ENCODE assay signal across 12 mouse cellular contexts in genomic region chr4:47587256-47587655, GRCm38 (mm10).
A peak's percentile ranks its signal among the peaks of the same experiment; 100 is the strongest.
DNase-seq lines count a peak whose midpoint lies in the region; ATAC-seq and TF ChIP-seq lines count a peak whose summit lies in the region.
"Had no signal": no experiment of that assay in that cellular context is flagged by ENCODE, and none has a peak within 500 bp of the region (broad histone marks: within the 10 kb centered on the region; RNA-seq: fewer than 3 reads in every experiment).

No protein-coding gene starts in this region.

- H3K9me3 ChIP-seq in kidney, embryonic 14.5 days (ENCODE audit: control insufficient read depth, low read length) = no peaks in the 10 kb centered on the region
- no peaks in the 10 kb centered on the region for H3K9me3 ChIP-seq in heart, postnatal 0 days (replicated peaks; ENCODE audit: control insufficient read depth, low read length)
- H3K9me3 ChIP-seq in intestine, embryonic 16.5 days (ENCODE audit: control insufficient read depth, low read length) = no peaks in the 10 kb centered on the region
- H3K9me3 ChIP-seq in hindbrain, embryonic 16.5 days (ENCODE audit: control insufficient read depth, low read length) = no peaks in the 10 kb centered on the region
- H3K9me3 ChIP-seq: embryonic facial prominence, embryonic 12.5 days; heart, embryonic 15.5 days; liver, embryonic 12.5 days had no signal

- WGBS in kidney, embryonic 14.5 days = 50% methylated on average over 5 of the region's 5 CpGs
- WGBS in heart, postnatal 0 days = 49% methylated on average over 5 of the region's 5 CpGs
- WGBS in intestine, embryonic 16.5 days = 51% methylated on average over 5 of the region's 5 CpGs
- WGBS in hindbrain, embryonic 16.5 days = 69% methylated on average over 5 of the region's 5 CpGs

- ATAC-seq in kidney, embryonic 14.5 days (ENCODE audit: low FRiP score, low TSS enrichment) = no peak
- peak; percentile 58; the same call in 1 of the 2 replicates for ATAC-seq in heart, postnatal 0 days (ENCODE audit: insufficient read depth, low read depth)
- ATAC-seq in intestine, embryonic 16.5 days = no peak
- no peak for ATAC-seq in hindbrain, embryonic 16.5 days
- ATAC-seq: liver, embryonic 12.5 days had no signal

- no peak overlapping the region for H3K4me3 ChIP-seq in kidney, embryonic 14.5 days (ENCODE audit: low read length)
- H3K4me3 ChIP-seq in heart, postnatal 0 days (ENCODE audit: low read depth, low read length) = no peak overlapping the region
- H3K4me3 ChIP-seq in intestine, embryonic 16.5 days (ENCODE audit: low read length) = no peak overlapping the region
- no peak overlapping the region for H3K4me3 ChIP-seq in hindbrain, embryonic 16.5 days (ENCODE audit: low read length)
- H3K4me3 ChIP-seq: embryonic facial prominence, embryonic 12.5 days; heart, embryonic 15.5 days; liver, embryonic 12.5 days had no signal

- H3K36me3 ChIP-seq in kidney, embryonic 14.5 days (ENCODE audit: control insufficient read depth, insufficient read depth, low read length) = no peaks in the 10 kb centered on the region
- H3K36me3 ChIP-seq in heart, postnatal 0 days (replicated peaks; ENCODE audit: control insufficient read depth, insufficient read depth, low read length) = no peaks in the 10 kb centered on the region
- H3K36me3 ChIP-seq in intestine, embryonic 16.5 days (ENCODE audit: control insufficient read depth, insufficient read depth, low read length) = no peaks in the 10 kb centered on the region
- H3K36me3 ChIP-seq in hindbrain, embryonic 16.5 days (ENCODE audit: control insufficient read depth, insufficient read depth, low read length) = no peaks in the 10 kb centered on the region
- H3K36me3 ChIP-seq: embryonic facial prominence, embryonic 12.5 days; heart, embryonic 15.5 days; liver, embryonic 12.5 days had no signal

- H3K9ac ChIP-seq in kidney, embryonic 14.5 days (ENCODE audit: low read depth, low read length) = no peak overlapping the region
- no peak overlapping the region for H3K9ac ChIP-seq in heart, postnatal 0 days (replicated peaks; ENCODE audit: low read depth, low read length)
- no peak overlapping the region for H3K9ac ChIP-seq in intestine, embryonic 16.5 days (ENCODE audit: low read depth, low read length)
- H3K9ac ChIP-seq in hindbrain, embryonic 16.5 days (ENCODE audit: low read depth, low read length) = no peak overlapping the region
- H3K9ac ChIP-seq: embryonic facial prominence, embryonic 12.5 days; heart, embryonic 15.5 days; liver, embryonic 12.5 days had no signal

- H3K27me3 ChIP-seq in kidney, embryonic 14.5 days (ENCODE audit: control insufficient read depth, insufficient read depth, low read length) = no peaks in the 10 kb centered on the region
- H3K27me3 ChIP-seq in heart, postnatal 0 days (ENCODE audit: control insufficient read depth, insufficient read depth, low read length) = no peaks in the 10 kb centered on the region
- H3K27me3 ChIP-seq in intestine, embryonic 16.5 days (replicated peaks; ENCODE audit: control insufficient read depth, insufficient read depth, low read length) = no peaks in the 10 kb centered on the region
- H3K27me3 ChIP-seq in hindbrain, embryonic 16.5 days (replicated peaks; ENCODE audit: control insufficient read depth, insufficient read depth, low read length) = no peaks in the 10 kb centered on the region
- H3K27me3 ChIP-seq: embryonic facial prominence, embryonic 12.5 days; heart, embryonic 15.5 days; liver, embryonic 12.5 days had no signal

- peak; percentile 23 for DNase-seq in kidney, adult 18-20 months
- peak; percentile 55 to 58 for DNase-seq in cerebellum, postnatal 14 days
- DNase-seq in heart, postnatal 0 days (ENCODE audit: low spot score) = no peak
- DNase-seq in lung, postnatal 14 days = peak; percentile 26
- DNase-seq in urinary bladder, adult 2 months (ENCODE audit: low spot score) = no peak
- DNase-seq: thymus, postnatal 4 days had no signal

- no peaks in the 10 kb centered on the region for H3K4me1 ChIP-seq in kidney, embryonic 14.5 days (ENCODE audit: control insufficient read depth, insufficient read depth, low read length)
- H3K4me1 ChIP-seq in heart, postnatal 0 days (ENCODE audit: control insufficient read depth, insufficient read depth) = no peaks in the 10 kb centered on the region
- H3K4me1 ChIP-seq in intestine, embryonic 16.5 days (ENCODE audit: control insufficient read depth, insufficient read depth, low read length) = no peaks in the 10 kb centered on the region
- H3K4me1 ChIP-seq in hindbrain, embryonic 16.5 days (ENCODE audit: control insufficient read depth, insufficient read depth, low read depth, low read length) = no peaks in the 10 kb centered on the region
- H3K4me1 ChIP-seq: embryonic facial prominence, embryonic 12.5 days; heart, embryonic 15.5 days; liver, embryonic 12.5 days had no signal

- no peak for TF ChIP-seq EP300 in heart, postnatal 0 days (IDR thresholded peaks at IDR 0.05; ENCODE audit: low read depth)

- H3K27ac ChIP-seq in kidney, embryonic 14.5 days (ENCODE audit: low read depth, low read length) = no peak overlapping the region
- H3K27ac ChIP-seq in heart, postnatal 0 days (ENCODE audit: low read depth) = no peak overlapping the region
- no peak overlapping the region for H3K27ac ChIP-seq in intestine, embryonic 16.5 days (ENCODE audit: low read length)
- H3K27ac ChIP-seq in hindbrain, embryonic 16.5 days (ENCODE audit: low read depth, low read length) = no peak overlapping the region
- H3K27ac ChIP-seq: embryonic facial prominence, embryonic 12.5 days; heart, embryonic 15.5 days; liver, embryonic 12.5 days had no signal

- TF ChIP-seq CTCF in heart, postnatal 0 days (IDR thresholded peaks at IDR 0.05; ENCODE audit: low read depth) = no peak

- no peak overlapping the region for H3K4me2 ChIP-seq in kidney, embryonic 14.5 days (replicated peaks; ENCODE audit: low read depth, low read length)
- no peak overlapping the region for H3K4me2 ChIP-seq in heart, postnatal 0 days (ENCODE audit: low read depth, low read length)
- H3K4me2 ChIP-seq in intestine, embryonic 16.5 days (ENCODE audit: low read depth, low read length) = no peak overlapping the region
- no peak overlapping the region for H3K4me2 ChIP-seq in hindbrain, embryonic 16.5 days (ENCODE audit: low read length)
- H3K4me2 ChIP-seq: embryonic facial prominence, embryonic 12.5 days; heart, embryonic 15.5 days; liver, embryonic 12.5 days had no signal

Comparison
In these comparisons a context has a peak if more than half of its experiments do, and no peak if none do; other contexts are left out.
1. DNase-seq: peak in kidney, adult 18-20 months (single experiment), cerebellum, postnatal 14 days (2 of 2) and lung, postnatal 14 days (single experiment); none in heart, postnatal 0 days (single experiment) and urinary bladder, adult 2 months (single experiment).